In the genomic region with DNA sequence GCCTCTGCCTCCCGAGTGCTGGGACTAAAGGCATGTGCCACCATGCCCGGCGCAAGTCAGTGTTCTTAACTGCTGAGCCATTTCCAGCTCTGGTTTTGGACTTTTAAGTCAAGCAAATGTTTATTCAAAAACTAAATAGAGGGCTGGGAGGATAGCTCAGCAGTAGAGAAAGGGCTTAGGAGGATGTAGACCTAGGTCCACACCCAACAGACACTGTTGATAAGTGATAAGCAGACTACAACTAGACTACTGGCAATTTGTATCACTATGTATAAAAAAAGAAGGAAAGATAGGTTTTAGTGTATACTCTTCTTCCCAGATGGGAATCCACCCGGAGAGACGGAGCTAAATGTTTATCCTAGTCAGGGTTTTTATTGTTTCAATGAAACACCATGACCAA, we compare ENCODE assay signal across 20 mouse cellular contexts. TPM values are rescaled to one million over a fixed set of nuclear protein-coding genes. Genes with fewer than 3 reads are reported as not detected.
"Had no signal": no experiment of that assay in that cellular context is flagged by ENCODE, and none has a peak within 500 bp of the region (broad histone marks: within the 10 kb centered on the region; RNA-seq: fewer than 3 reads in every experiment).

No protein-coding gene starts in this region.

- H3K36me3 ChIP-seq: kidney, embryonic 15.5 days; limb, embryonic 10.5 days; neural tube, embryonic 12.5 days had no signal

- H3K27ac ChIP-seq: kidney, embryonic 15.5 days; left cerebral cortex, adult 2 months; limb, embryonic 10.5 days; macrophage; neural tube, embryonic 12.5 days had no signal

- H3K4me1 ChIP-seq: neural tube, embryonic 12.5 days had no signal

- H3K27me3 ChIP-seq: kidney, embryonic 15.5 days; neural tube, embryonic 12.5 days had no signal

- ATAC-seq: intestine, embryonic 16.5 days had no signal

- H3K4me2 ChIP-seq: kidney, embryonic 15.5 days; lung, embryonic 14.5 days; neural tube, embryonic 12.5 days had no signal

- H3K4me3 ChIP-seq: kidney, embryonic 15.5 days; left cerebral cortex, adult 2 months; limb, embryonic 10.5 days; neural tube, embryonic 12.5 days had no signal

- H3K9ac ChIP-seq: kidney, embryonic 15.5 days; lung, embryonic 14.5 days; neural tube, embryonic 12.5 days had no signal

- H3K9me3 ChIP-seq: kidney, embryonic 15.5 days; limb, embryonic 10.5 days; neural tube, embryonic 12.5 days had no signal

- DNase-seq: kidney, adult 2 months; kidney, postnatal 14 days; lung, embryonic 14.5 days; lung, postnatal 14 days; midbrain, embryonic 14.5 days; retina, postnatal 1 day; right cerebral cortex, postnatal 14 days; thymus, postnatal 4 days had no signal

RNA-seq across cellular contexts. Expression of a gene that starts 7.9 kb away (rescaled TPM):
- total RNA-seq: layer of hippocampus, postnatal 25 days; left cerebral cortex, adult 2 months; left cerebral cortex, postnatal 14 days; monocyte, adult 5-6 weeks; neutrophil, adult 5-6 weeks had no signal
- polyA plus RNA-seq: macrophage; midbrain, embryonic 14.5 days had no signal

RNA-seq across cellular contexts. Expression of a gene that starts 30.6 kb away (rescaled TPM):
- total RNA-seq: layer of hippocampus, postnatal 25 days; monocyte, adult 5-6 weeks; neutrophil, adult 5-6 weeks had no signal
- polyA plus RNA-seq: intestine, embryonic 16.5 days; kidney, embryonic 15.5 days; limb, embryonic 10.5 days; limb, embryonic 14.5 days; lung, embryonic 14.5 days; macrophage; neural tube, embryonic 12.5 days; spleen, adult 2 months had no signal
